Mouse (Mus musculus) spleen, postnatal 36 days (tissue): Measurements from ENCODE around the gene Tmem221.
A peak's percentile ranks its signal among the peaks of the same experiment; 100 is the strongest.

Source experiments
- DNase-seq, 2 experiments: peaks; one replicate each; pipeline ENCODE4 v3.0.0; 2022; ENCODE audit warnings: low spot score in 2 of 2, mixed read lengths in 1 of 2

The Tmem221 gene

DNA sequence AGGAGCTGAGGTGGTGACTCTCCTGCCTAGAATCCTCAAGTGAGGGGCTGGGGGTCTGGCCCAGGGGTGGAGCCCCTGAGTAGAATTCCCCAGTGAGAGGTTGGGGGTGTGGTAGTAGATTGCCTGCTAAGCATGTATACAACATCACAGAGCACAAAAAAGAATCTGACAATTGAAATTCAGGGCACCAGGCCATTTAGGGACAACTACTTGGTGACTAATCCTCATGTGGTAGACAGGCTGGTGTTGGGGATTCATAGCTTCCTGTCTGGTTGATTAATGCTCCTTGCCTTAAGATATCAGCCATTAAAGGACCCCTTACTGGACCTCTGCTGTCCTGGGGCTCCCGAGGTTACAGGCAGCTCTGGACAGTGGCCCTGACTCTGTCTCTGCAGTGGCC, 20.3 kb upstream of the Tmem221 start:
- no peak for DNase-seq

DNA sequence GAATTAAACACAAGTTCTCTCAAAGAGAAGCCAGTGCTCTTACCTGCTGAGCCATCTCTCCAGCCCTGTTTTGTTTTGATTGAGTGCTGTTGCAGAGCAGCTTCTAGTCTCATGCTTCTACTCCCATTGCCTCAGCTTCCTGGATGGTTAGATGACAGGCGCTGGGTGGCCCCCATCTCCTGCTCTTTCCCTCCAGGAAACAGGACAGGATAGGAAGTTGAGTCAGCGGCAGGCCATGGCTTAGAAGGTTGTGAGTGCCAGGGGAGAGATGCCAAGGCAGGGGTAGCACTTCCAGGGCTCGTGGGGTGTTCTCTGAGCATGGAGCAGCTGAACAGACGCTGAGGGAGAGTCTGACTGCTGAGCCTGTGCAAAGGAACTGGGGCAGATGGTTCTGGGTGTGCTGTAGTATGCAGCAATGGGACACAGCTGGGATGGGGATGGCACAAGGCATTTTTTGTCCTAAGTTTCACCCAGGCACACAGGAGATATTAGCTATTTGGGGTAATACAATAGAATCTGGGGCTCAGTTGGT, 19.3 kb upstream of the Tmem221 start:
- no peak for DNase-seq

DNA sequence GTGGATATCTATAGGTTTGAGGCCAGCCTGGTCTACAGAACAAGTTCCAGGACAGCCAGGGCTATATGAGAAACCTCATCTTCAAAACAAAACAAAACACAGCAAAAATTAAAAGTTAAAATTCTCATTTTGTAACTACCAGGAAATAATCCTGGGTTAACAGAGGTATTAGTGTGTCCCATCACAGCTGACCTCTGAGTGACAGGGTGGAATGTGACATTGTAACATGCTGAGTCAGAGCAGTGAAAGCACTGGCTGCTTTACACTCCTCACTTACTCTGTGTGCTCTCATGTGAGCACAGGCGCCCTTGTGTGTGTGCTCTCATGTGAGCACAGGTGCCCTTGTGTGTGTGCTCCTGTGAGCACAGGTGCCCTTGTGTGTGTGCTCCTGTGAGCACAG, 16.3 kb upstream of the Tmem221 start:
- no peak for DNase-seq

- DNase-seq = no peak
These were observed 15.8 kb upstream of the Tmem221 start for GRCm38 (mm10) chr8:71574426-71574825.

DNA sequence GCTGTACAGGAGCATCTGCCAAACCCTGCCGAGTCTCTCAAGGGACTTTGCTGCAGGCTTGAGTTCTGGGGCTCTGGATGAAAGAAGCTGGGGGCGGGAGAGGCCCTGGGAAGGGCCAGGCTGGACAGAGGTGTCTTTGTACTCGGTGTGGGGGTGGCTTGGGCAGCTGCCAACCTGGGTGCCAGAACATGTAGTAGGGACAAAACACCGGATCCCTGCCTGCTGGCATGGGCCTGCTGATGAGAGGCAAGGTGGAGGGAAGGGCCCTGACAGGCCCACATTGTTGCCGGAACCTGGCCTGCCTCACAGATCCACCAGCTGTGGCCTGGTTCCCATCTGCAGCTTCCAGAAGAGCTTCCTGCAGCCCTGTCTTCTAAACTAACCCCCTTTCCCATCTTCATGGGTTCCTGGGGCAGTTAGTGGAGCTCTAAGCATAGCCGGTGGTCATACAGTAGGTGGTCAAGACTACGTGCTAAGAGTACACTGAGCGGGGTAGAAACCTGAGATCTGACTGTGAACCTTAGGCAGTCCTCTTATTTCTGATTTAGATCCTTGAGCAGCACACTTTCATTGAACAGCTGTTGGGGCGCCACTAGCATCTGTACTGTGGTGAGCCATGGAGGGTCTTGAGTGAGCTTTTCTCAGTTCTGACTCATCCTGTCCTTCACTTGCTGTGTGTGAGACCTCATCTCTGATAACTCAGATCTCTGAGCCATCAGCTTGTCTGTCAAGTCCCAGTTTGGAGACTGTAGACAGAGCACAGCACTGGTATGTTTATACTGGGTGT, 14.4 kb upstream of the Tmem221 start:
- DNase-seq = no peak

GRCm38 (mm10) chr8:71572077-71572476, 13.4 kb upstream of the Tmem221 start:
- DNase-seq = no peak

- DNase-seq = peak; percentile 84 to 89
These were observed 11.8 kb upstream of the Tmem221 start for GRCm38 (mm10) chr8:71570291-71570954.

GRCm38 (mm10) chr8:71569366-71570290, 11.0 kb upstream of the Tmem221 start:
- peak; percentile 77 to 84 for DNase-seq

GRCm38 (mm10) chr8:71568941-71569340, 10.3 kb upstream of the Tmem221 start:
- no peak for DNase-seq

DNA sequence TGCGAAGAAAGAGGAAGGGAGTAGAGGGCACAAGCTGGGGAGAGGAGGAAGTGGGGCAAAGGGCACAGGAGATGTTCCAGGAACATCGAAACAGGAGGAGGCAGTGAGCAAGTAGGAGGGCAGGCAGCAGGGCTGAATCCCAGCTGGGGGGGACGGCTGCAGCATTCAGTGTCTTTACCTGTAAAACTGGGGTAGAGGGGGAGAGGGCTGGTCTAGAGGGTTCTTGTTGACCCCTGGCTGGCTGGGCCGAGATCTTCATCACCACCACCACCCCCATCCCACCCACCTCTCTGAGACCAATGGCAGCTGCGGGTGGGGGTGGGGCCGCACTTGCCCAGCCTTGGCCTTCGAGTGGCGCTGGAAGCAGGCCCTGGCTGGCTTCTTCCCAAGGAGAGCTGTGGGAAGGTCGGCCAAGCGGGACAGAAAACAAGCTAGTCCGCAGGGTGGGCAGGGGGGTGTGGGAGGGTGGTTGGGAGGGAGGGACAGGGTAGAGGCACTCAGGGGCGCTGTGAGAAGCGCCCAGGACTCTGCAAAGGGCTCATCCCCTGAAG, 9.8 kb upstream of the Tmem221 start, which contains the start of gene Slc27a1:
TSS of gene Slc27a1 (plus strand) at position 496 of the 551 bp plus-strand sequence.
- DNase-seq = no peak

DNA sequence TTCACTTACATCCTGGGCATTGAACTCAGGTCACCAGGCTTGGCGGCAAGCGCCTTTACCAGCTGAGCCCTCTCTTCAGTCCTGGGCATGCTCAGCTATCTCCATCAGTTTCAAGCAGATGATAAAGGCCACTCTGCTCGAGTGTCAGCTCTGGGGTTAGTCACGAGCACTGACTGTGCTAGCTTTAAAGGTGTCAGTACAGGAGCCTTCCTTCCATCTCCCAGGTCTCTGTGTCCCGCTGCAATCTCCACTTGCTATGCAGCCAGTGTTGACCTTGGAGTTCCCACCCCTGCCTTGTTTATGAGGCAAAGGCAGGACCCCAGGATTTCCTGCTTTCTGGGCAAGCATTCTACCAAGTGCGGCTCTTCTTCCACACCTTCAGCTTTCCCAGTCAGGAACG, 8.9 kb upstream of the Tmem221 start:
- no peak for DNase-seq

GRCm38 (mm10) chr8:71566501-71566900, 7.8 kb upstream of the Tmem221 start, which contains the start of gene Nxnl1:
Nxnl1 (minus strand) TSS chr8:71566601.
- no peak for DNase-seq

DNA sequence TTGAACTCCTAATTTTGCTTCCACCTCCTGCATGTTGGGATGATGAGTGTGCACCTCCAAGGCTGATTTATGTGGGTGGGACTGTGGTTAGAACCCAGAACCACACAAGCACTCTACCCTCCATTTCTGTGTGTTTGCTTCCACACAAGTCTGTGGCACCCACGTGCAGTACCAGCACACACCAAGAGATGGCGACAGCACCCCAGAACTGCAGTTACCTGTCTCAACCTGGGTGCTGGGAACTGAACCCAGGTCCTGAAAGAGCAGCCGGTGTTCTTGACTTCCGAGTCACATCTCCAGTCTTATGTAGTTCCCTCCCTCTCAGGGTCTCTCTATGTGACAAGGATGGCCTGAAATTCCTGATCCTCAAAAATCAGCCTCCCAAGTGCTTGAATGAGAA, 5.3 kb upstream of the Tmem221 start:
- no peak for DNase-seq

DNA sequence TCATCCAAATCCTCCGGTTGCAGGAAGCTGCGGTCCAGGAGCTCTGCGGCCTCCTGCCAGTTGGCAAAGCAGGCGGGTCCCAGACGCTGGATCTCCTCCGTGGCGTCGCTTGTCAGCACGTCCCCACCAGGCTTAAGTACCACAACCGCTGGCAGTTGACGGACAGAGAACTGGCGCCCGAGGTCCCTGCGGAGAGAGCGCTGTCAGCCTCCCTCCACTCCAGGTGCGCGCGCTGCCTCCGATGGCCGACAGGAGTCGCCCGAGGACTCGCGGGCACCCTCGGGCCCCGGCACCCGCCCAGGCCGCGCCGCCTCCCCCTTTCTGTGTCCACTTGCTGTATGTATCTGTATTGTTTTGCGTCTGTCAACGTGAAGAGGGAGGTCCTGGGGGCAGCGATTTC, 4.1 kb upstream of the Tmem221 start:
- peak; percentile 74 to 75 for DNase-seq

- peak; percentile 53 to 60 for DNase-seq
These were observed 2.7 kb upstream of the Tmem221 start for GRCm38 (mm10) chr8:71561401-71561800.

GRCm38 (mm10) chr8:71560765-71561164, 2.1 kb upstream of the Tmem221 start:
- DNase-seq = no peak

DNA sequence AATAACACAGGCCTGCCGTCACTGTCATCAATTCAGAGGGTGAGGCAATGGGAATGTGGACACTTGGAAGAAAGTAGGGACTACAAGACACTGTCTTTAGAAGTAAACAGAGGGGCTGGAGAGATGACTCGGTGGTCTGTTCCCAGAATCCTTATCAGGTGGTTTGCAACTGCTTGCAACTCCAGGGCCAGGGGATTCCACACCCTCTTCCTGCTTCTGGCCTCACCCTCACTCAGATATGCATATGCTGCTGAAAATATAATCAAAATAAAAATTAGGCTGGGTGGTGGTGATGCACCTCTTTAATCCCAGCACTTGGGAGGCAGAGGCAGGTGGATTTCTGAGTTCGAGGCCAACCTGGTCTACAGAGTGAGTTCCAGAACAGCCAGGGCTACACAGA, 1.4 kb upstream of the Tmem221 start:
- no peak for DNase-seq

DNA sequence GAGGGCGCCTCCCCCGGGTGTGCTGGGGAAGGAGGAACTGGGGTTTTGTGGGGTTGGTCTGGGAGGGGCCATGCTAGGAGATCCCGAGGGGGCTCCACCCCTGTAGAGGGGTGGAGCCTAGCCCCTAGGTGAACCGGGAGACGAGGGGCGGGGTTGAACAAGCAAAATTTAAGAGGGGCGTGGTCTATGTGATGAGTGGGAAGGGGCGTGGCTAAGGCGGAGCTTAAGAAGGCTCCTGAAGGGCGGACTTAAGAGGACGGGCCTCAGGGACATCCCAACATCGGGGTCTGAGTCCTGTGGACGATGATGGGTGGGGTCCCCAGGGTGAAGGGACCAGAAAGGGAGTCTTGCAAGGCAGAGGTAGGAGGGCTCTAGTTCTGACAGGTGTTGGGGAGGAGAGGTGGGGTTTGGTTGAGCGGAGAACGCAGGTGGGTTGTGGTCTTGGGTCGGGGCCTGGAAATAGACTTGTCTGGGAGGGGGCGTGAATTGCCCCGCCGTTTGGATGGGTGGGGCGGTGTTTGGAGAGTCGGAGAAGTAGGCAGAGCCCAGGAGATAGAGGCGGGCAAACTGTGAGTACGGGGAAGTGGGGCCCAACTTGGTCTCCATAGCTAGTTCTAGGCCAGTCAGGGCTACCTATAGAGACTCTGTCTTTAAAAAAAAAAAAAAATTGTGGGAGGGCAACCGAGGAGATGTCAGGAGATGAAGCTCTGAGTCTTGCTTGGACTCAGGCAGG, 453 bp upstream of the Tmem221 start:
- DNase-seq = peak; percentile 77 to 85

DNA sequence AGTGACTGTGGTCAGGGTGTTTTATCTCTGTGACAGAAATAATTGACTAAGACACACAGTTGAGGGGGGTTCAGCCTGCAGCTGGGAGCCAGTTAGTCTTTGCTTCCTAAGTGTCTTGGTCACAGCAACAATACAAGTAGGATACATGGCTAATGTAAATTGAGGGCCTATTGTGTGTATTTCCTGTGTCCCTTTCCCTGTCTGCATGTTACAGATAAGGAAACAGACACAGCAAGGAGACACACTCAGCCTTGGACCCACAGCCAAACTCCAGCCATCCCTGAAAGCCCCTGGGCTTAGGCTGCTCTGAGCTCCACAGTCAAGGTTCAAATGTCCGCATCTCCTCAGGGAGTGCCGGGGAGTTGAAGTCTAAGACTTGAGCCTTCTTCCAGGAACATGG, 4.0 kb downstream of the Tmem221 start:
- DNase-seq = no peak

DNA sequence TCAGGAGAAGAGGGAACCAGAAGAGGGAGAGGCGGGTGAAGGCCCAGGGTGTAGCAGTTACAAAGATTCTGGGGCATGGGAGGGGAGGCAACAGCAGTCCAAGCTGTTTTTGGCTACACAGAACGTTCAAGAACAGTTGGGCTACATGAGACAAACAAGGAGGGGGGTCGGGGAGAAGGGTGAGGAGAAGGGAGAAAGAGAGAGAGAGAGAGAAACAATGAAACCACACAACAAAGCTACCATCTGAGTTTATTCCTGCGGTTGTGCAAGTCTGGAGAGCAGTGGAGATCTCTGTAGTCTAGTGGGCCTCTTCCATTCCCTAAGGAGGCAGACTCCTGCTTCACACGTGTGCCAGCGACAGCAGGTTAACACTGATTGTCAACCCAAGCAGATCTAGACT, 4.7 kb downstream of the Tmem221 start:
- DNase-seq = no peak

DNA sequence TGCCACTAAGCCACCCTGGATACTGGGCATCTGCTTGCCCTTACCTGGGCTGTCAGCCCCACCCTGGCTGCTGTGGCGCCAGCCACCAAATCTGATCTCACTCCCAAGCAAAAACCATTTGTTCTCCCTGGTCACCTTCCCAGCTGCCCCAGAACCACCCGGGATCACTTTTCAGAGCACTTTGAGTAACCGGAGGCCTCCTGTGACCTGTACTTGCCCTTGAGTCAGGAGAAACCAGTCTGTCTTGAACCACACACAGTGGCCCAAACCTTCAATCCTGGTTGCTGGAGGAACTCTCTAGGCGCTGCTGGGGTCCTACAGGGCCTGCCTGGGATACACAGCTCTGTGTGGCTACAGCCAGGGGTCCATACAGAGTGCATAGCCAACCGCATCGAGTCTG, 5.9 kb downstream of the Tmem221 start:
- DNase-seq = no peak
